Mouse (Mus musculus): Measurements from ENCODE around the gene Sipa1l1.

- TF ChIP-seq TAL1 (IDR thresholded peaks at IDR 0.05; ENCODE audit: low read length), result no peak
- no peak for TF ChIP-seq GATA1 (IDR thresholded peaks at IDR 0.05; ENCODE audit: low read length)
Observed at GRCm38 (mm10) chr12:82197207-82197606, 28.1 kb downstream of the Sipa1l1 start.

Data from erythroblast, embryonic 14.5 days (primary cell).